Comparison of ENCODE assay signal across 11 mouse cellular contexts in the genomic region with DNA sequence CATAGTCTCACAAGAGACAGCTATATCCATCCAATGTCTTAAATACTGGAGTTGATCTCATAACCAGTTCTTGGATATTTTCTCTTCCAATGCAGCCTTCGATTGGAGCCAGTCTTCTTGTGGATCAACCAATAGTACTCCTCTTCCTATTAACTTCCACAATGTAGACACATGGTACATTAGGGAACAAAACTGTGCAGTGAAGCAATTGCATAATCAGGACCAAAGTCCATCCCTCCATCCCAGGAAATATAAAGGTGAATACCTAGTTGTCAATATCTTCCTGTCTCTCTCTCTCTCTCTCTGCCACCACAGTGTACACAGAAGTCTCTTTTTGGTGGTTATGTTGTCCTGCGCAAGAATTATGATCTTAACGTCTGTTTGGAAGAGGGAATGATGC. TPM values are rescaled to one million over a fixed set of nuclear protein-coding genes. Genes with fewer than 3 reads are reported as not detected.
"Had no signal": no experiment of that assay in that cellular context is flagged by ENCODE, and none has a peak within 500 bp of the region (broad histone marks: within the 10 kb centered on the region; RNA-seq: fewer than 3 reads in every experiment).

No protein-coding gene starts in this region.

RNA-seq across cellular contexts. Expression of a gene that starts 45.5 kb away (rescaled TPM):
- polyA plus RNA-seq: neural tube, embryonic 13.5 days; small intestine, adult 2 months; spleen, adult 2 months; stomach, embryonic 14.5 days; urinary bladder, adult 2 months had no signal

RNA-seq across cellular contexts. Expression of a gene that starts 58.6 kb away (rescaled TPM):
- polyA plus RNA-seq: neural tube, embryonic 13.5 days; neural tube, embryonic 14.5 days; neural tube, embryonic 15.5 days; small intestine, adult 2 months; spleen, adult 2 months; stomach, embryonic 14.5 days; stomach, embryonic 15.5 days; testis, adult 2 months; thymus, adult 2 months; thymus, postnatal 0 days; urinary bladder, adult 2 months had no signal
